Mouse (Mus musculus): ENCODE measurements around the gene Xndc1. TPM values are rescaled to one million over a fixed set of nuclear protein-coding genes. Genes with fewer than 3 reads are reported as not detected.

Xndc1 gene
- polyA plus RNA-seq, 1 experiment from 2014 or later: 36.9 TPM

GRCm38 (mm10) chr7:102064655-102065045 lies 661 bp upstream of the Xndc1 start:
- ATAC-seq (replicated peaks; ENCODE audit: low FRiP score) (peak; percentile 53), DNase-seq (ENCODE audit: low spot score) (no peak)
- no peaks in the 10 kb centered on the region; the same call in 1 of the 2 replicates for H3K36me3 ChIP-seq (ENCODE audit: control insufficient read depth, insufficient read depth, low read length)
- no peaks in the 10 kb centered on the region for H3K9me3 ChIP-seq (ENCODE audit: control insufficient read depth, low read length)
- peak overlapping the region; percentile 80 for H3K9ac ChIP-seq (ENCODE audit: low read length)
- WGBS: under 1% methylated on average over 9 of the region's 9 CpGs
- peaks cover 7% of the 10 kb centered on the region for H3K4me1 ChIP-seq (replicated peaks; ENCODE audit: control insufficient read depth, insufficient read depth, low read length)
- peak overlapping the region; percentile 55; the same call in 1 of the 2 replicates for H3K27ac ChIP-seq (ENCODE audit: low read depth, low read length)
- peak overlapping the region; percentile 63 for H3K4me2 ChIP-seq (ENCODE audit: low read depth, low read length, severe bottlenecking)
- H3K4me3 ChIP-seq (ENCODE audit: low read depth, low read length): peak overlapping the region; percentile 78
- H3K27me3 ChIP-seq (ENCODE audit: control insufficient read depth, insufficient read depth, low read length): no peaks in the 10 kb centered on the region

DNA sequence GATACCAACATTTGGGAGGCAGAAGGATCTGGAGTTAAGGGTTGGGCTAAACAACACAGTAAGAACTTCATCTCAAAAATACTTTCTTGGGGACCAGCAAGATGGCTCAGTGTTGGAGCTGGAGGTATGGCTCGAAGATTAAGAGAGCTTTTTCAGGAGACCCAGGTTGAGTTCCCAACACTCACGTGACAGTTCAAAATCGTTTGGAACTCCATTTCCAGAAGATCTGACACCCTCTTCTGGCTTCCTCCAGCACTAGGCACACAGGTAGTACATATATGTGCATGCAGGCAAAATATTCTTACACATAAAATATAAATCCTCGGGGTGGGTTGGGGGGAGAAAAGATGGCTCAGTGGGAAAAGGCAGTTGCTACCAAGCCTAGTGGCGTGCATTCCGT lies 1.1 kb downstream of the Xndc1 start:
- H3K9me3 ChIP-seq (ENCODE audit: control insufficient read depth, low read length): no peaks in the 10 kb centered on the region
- peak overlapping the region; percentile 63 for H3K4me2 ChIP-seq (ENCODE audit: low read depth, low read length, severe bottlenecking)
- DNase-seq (ENCODE audit: low spot score) (no peak), ATAC-seq (replicated peaks; ENCODE audit: low FRiP score) (no peak)
- no peaks in the 10 kb centered on the region for H3K27me3 ChIP-seq (ENCODE audit: control insufficient read depth, insufficient read depth, low read length)
- 82% methylated on average over 6 of the region's 6 CpGs for WGBS
- H3K4me1 ChIP-seq (replicated peaks; ENCODE audit: control insufficient read depth, insufficient read depth, low read length): peaks cover 7% of the 10 kb centered on the region
- peak overlapping the region; percentile 80 for H3K9ac ChIP-seq (ENCODE audit: low read length)
- no peaks in the 10 kb centered on the region for H3K36me3 ChIP-seq (ENCODE audit: control insufficient read depth, insufficient read depth, low read length)
- no peak overlapping the region for H3K27ac ChIP-seq (ENCODE audit: low read depth, low read length)
- peak overlapping the region; percentile 78 for H3K4me3 ChIP-seq (ENCODE audit: low read depth, low read length)

DNA sequence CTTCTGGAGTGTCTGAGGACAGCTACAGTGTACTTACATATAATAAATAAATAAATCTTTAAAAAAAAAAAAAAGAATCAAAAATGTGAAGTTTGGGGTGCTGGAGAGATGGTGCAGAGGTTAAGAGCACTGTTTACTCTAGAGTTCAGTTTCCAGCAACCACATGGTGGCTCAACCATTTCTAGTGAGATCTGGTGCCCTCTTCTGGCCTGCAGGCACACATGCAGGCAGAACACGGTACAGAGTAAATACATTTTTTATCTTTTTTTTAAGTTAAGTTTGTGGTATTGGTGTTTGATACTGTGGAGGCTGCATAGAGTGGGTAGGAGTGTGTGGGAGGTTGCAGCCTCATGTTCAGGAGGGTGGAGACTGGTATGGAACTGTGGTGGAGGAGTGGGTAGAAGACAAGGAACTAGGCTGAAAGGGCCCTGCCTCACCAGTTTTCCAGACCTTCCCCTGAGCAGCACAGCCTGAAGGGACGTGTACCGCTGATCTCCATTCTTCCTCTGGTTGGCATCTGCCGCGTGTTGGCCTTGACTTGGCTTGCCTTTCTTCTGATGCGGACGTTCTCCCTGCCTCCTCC lies 11.5 kb downstream of the Xndc1 start:
- DNase-seq (ENCODE audit: low spot score) (no peak), ATAC-seq (replicated peaks; ENCODE audit: low FRiP score) (0 out of 2 replicates have a peak, but pooled peaks have one; percentile 49)
- no peaks in the 10 kb centered on the region for H3K4me1 ChIP-seq (replicated peaks; ENCODE audit: control insufficient read depth, insufficient read depth, low read length)
- no peak overlapping the region for H3K9ac ChIP-seq (ENCODE audit: low read length)
- no peaks in the 10 kb centered on the region for H3K27me3 ChIP-seq (ENCODE audit: control insufficient read depth, insufficient read depth, low read length)
- H3K27ac ChIP-seq (ENCODE audit: low read depth, low read length): no peak overlapping the region
- H3K36me3 ChIP-seq (ENCODE audit: control insufficient read depth, insufficient read depth, low read length): peaks cover 16% of the 10 kb centered on the region; the same call in 1 of the 2 replicates
- H3K4me3 ChIP-seq (ENCODE audit: low read depth, low read length): no peak overlapping the region
- H3K9me3 ChIP-seq (ENCODE audit: control insufficient read depth, low read length): no peaks in the 10 kb centered on the region
- 83% methylated on average over 7 of the region's 7 CpGs for WGBS
- no peak overlapping the region for H3K4me2 ChIP-seq (ENCODE audit: low read depth, low read length, severe bottlenecking)

DNA sequence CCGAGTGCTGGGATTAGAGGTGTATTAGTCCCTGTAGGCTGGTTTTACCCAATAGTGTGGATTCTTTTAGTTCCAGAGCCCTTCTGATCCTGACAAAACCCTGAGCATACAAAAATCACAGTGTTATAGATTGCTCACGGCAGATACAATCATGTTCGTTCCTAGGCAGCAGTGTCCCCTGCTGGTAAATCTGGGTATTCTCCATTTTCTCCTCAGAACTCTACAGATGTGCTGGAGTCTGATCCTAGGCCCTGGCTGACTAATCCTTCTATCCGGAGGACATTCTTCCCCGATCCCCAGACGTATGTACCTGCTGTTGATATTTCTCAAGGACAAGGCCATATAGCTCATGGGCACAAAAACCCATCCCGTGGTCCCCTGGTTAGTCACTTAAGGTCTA lies 13.2 kb downstream of the Xndc1 start:
- H3K4me1 ChIP-seq (replicated peaks; ENCODE audit: control insufficient read depth, insufficient read depth, low read length): no peaks in the 10 kb centered on the region
- WGBS: 82% methylated on average over 7 of the region's 7 CpGs
- ATAC-seq (replicated peaks; ENCODE audit: low FRiP score): no peak
- peaks cover 11% of the 10 kb centered on the region; the same call in 1 of the 2 replicates for H3K36me3 ChIP-seq (ENCODE audit: control insufficient read depth, insufficient read depth, low read length)
- no peak overlapping the region for H3K27ac ChIP-seq (ENCODE audit: low read depth, low read length)
- H3K27me3 ChIP-seq (ENCODE audit: control insufficient read depth, insufficient read depth, low read length): no peaks in the 10 kb centered on the region
- H3K4me3 ChIP-seq (ENCODE audit: low read depth, low read length): no peak overlapping the region
- DNase-seq (ENCODE audit: low spot score): no peak
- no peak overlapping the region for H3K9ac ChIP-seq (ENCODE audit: low read length)
- no peaks in the 10 kb centered on the region for H3K9me3 ChIP-seq (ENCODE audit: control insufficient read depth, low read length)
- no peak overlapping the region for H3K4me2 ChIP-seq (ENCODE audit: low read depth, low read length, severe bottlenecking)

DNA sequence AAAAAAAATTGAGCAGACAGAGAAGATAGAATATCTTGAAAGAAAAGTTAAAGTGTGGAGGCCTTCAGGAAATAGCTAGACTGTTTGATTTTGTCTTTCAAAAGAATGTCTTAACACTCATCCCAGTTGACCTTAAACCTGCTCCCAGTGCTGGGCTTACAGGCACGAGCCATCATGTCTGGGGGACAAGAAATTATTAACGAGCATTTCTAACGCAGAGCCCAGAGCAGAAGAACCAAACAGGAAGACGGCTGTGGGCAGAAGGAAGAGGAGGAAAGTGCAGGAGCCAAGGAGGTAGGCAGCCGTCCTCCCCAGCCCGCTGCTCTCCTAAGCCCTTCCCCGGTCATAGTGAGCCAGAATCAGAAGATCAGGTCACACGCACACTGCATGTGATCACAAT lies 15.0 kb downstream of the Xndc1 start:
- no peak for DNase-seq (ENCODE audit: low spot score)
- 92% methylated on average over 8 of the region's 8 CpGs for WGBS
- no peak for ATAC-seq (replicated peaks; ENCODE audit: low FRiP score)
- no peak overlapping the region for H3K9ac ChIP-seq (ENCODE audit: low read length)
- peaks cover 9% of the 10 kb centered on the region; the same call in 1 of the 2 replicates for H3K36me3 ChIP-seq (ENCODE audit: control insufficient read depth, insufficient read depth, low read length)
- no peaks in the 10 kb centered on the region for H3K27me3 ChIP-seq (ENCODE audit: control insufficient read depth, insufficient read depth, low read length)
- H3K4me3 ChIP-seq (ENCODE audit: low read depth, low read length): no peak overlapping the region
- H3K27ac ChIP-seq (ENCODE audit: low read depth, low read length): no peak overlapping the region
- no peaks in the 10 kb centered on the region for H3K4me1 ChIP-seq (replicated peaks; ENCODE audit: control insufficient read depth, insufficient read depth, low read length)
- no peak overlapping the region for H3K4me2 ChIP-seq (ENCODE audit: low read depth, low read length, severe bottlenecking)
- H3K9me3 ChIP-seq (ENCODE audit: control insufficient read depth, low read length): no peaks in the 10 kb centered on the region

DNA sequence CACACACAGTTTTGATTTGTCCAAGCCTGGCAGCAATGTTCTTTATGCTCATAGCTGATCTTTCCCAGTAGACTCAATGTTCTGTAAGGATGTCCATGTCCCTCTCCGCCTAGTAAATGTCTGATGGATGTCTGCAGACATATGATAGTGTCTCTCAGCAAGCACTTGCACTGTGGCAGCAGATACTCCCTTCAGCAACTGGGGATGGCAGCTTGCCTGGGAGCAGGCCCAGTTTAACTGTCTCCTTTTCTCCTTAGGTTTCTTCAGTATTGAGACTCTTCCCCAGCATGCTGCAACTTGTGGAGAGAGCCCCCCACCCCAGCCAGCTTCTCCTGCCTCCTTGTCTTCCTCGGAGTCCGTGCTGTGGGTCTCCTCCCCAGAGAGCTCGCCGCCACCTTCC lies 16.5 kb downstream of the Xndc1 start:
- peaks cover 4% of the 10 kb centered on the region; the same call in 1 of the 2 replicates for H3K36me3 ChIP-seq (ENCODE audit: control insufficient read depth, insufficient read depth, low read length)
- ATAC-seq (replicated peaks; ENCODE audit: low FRiP score): no peak
- no peak overlapping the region for H3K4me3 ChIP-seq (ENCODE audit: low read depth, low read length)
- H3K4me2 ChIP-seq (ENCODE audit: low read depth, low read length, severe bottlenecking): no peak overlapping the region
- H3K4me1 ChIP-seq (replicated peaks; ENCODE audit: control insufficient read depth, insufficient read depth, low read length): no peaks in the 10 kb centered on the region
- H3K27me3 ChIP-seq (ENCODE audit: control insufficient read depth, insufficient read depth, low read length): no peaks in the 10 kb centered on the region
- WGBS: 95% methylated on average over 5 of the region's 5 CpGs
- DNase-seq (ENCODE audit: low spot score): peak; percentile 35
- H3K9ac ChIP-seq (ENCODE audit: low read length): no peak overlapping the region
- no peaks in the 10 kb centered on the region for H3K9me3 ChIP-seq (ENCODE audit: control insufficient read depth, low read length)
- no peak overlapping the region for H3K27ac ChIP-seq (ENCODE audit: low read depth, low read length)

DNA sequence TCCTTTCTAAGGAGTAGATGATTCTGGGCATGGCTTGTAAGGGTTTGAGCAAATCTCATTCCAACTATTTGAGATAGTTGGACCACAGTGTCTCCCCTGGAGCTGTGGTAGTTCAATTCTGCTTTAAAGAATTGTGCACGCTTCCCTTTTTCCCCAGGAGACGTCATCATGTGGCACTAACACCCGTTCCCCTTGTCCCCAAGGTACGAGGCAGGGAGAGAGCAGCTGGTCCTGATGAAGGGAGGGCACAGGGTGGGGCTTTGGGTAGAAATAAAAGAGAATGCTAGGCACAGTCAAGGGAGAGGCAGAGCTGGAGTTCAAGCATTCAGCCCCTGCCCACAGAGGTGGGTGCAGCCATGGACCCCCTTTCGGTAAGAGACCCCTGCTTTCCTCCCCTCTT lies 17.5 kb downstream of the Xndc1 start, which contains the start of gene Trpc2:
TSS of gene Trpc2 (plus strand) at position 301 of the 400 bp plus-strand sequence.
- 91% methylated on average over 5 of the region's 5 CpGs for WGBS

DNA sequence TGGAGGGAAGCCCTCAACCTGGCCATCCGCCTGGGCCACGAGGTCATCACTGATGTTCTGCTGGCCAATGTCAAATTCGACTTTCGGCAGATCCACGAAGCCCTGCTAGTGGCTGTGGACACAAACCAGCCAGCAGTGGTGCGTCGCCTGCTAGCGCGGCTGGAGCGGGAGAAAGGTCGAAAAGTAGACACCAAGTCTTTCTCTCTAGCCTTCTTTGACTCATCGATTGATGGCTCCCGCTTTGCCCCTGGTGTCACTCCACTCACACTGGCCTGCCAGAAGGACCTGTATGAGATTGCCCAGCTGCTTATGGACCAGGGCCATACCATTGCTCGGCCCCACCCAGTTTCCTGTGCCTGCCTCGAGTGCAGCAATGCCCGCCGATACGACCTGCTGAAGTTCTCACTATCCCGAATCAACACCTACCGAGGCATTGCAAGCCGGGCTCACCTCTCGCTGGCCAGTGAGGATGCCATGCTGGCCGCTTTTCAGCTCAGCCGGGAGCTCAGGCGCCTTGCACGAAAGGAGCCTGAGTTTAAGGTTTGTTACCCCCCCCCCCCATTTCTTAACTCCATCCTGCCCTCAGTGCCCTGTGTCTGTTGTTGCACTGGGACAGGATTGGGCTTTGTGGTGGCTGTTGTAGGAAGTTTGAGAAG lies 18.9 kb downstream of the Xndc1 start:
- WGBS: 91% methylated on average over 26 of the region's 26 CpGs
- H3K4me2 ChIP-seq (ENCODE audit: low read depth, low read length, severe bottlenecking): no peak overlapping the region
- H3K27me3 ChIP-seq (ENCODE audit: control insufficient read depth, insufficient read depth, low read length): no peaks in the 10 kb centered on the region
- H3K4me1 ChIP-seq (replicated peaks; ENCODE audit: control insufficient read depth, insufficient read depth, low read length): no peaks in the 10 kb centered on the region
- no peak overlapping the region for H3K4me3 ChIP-seq (ENCODE audit: low read depth, low read length)
- DNase-seq (ENCODE audit: low spot score) (peak; percentile 47), ATAC-seq (replicated peaks; ENCODE audit: low FRiP score) (no peak)
- no peak overlapping the region for H3K9ac ChIP-seq (ENCODE audit: low read length)
- peaks cover 4% of the 10 kb centered on the region; the same call in 1 of the 2 replicates for H3K36me3 ChIP-seq (ENCODE audit: control insufficient read depth, insufficient read depth, low read length)
- no peaks in the 10 kb centered on the region for H3K9me3 ChIP-seq (ENCODE audit: control insufficient read depth, low read length)
- H3K27ac ChIP-seq (ENCODE audit: low read depth, low read length): no peak overlapping the region

More for the DNA sequence above, 17.5 kb downstream of the Xndc1 start, which contains the start of gene Trpc2:
- ATAC-seq (replicated peaks; ENCODE audit: low FRiP score): no peak
- Histone ChIP-seq H3K27ac (ENCODE audit: low read depth, low read length) (no peak within 1 kb of the TSS), H3K4me3 (ENCODE audit: low read depth, low read length) (no peak within 1 kb of the TSS), H3K9ac (ENCODE audit: low read length) (no peak within 1 kb of the TSS), H3K9me3 (ENCODE audit: control insufficient read depth, low read length) (no peaks in the 10 kb centered on the region), H3K27me3 (ENCODE audit: control insufficient read depth, insufficient read depth, low read length) (no peaks in the 10 kb centered on the region), H3K36me3 (ENCODE audit: control insufficient read depth, insufficient read depth, low read length) (peaks cover 4% of the 10 kb centered on the region; the same call in 1 of the 2 replicates), H3K4me1 (replicated peaks; ENCODE audit: control insufficient read depth, insufficient read depth, low read length) (no peaks in the 10 kb centered on the region), H3K4me2 (ENCODE audit: low read depth, low read length, severe bottlenecking) (no peak within 1 kb of the TSS)
- no peak for DNase-seq (ENCODE audit: low spot score)

Data from forebrain, embryonic 11.5 days (tissue).